Mouse (Mus musculus) thymus, adult 18-20 months (tissue): ENCODE results near the gene Stxbp4.
A peak's percentile ranks its signal among the peaks of the same experiment; 100 is the strongest.

ENCODE experiments used
- DNase-seq, 2 experiments: peaks; one replicate each; pipeline ENCODE4 v3.0.0; 2022; ENCODE audit warnings: mixed read lengths in 2 of 2

The Stxbp4 gene

GRCm38 (mm10) chr11:90637440-90638311 lies at the start of gene Stxbp4, which contains the start of gene Cox11:
Gene Stxbp4, minus strand, starts transcription at chr11:90638084.
Gene Cox11, plus strand, starts transcription at chr11:90638173.
- DNase-seq = peak; percentile 84 to 87

- no peak for DNase-seq
Measured at GRCm38 (mm10) chr11:90687040-90687439, 49.2 kb upstream of the Stxbp4 start.

- no peak for DNase-seq
Measured at GRCm38 (mm10) chr11:90686287-90687025, 48.6 kb upstream of the Stxbp4 start.

GRCm38 (mm10) chr11:90685196-90685595 lies 47.3 kb upstream of the Stxbp4 start:
- no peak for DNase-seq

- no peak for DNase-seq
Measured at GRCm38 (mm10) chr11:90684765-90685164, 46.9 kb upstream of the Stxbp4 start.

- no peak for DNase-seq
Measured at GRCm38 (mm10) chr11:90681171-90681570, 43.3 kb upstream of the Stxbp4 start.

- no peak for DNase-seq
Measured at GRCm38 (mm10) chr11:90678582-90678981, 40.7 kb upstream of the Stxbp4 start.

- DNase-seq = no peak
Measured at GRCm38 (mm10) chr11:90677771-90678288, 39.9 kb upstream of the Stxbp4 start.

GRCm38 (mm10) chr11:90677027-90677426 lies 39.1 kb upstream of the Stxbp4 start:
- no peak for DNase-seq

- DNase-seq = no peak
Measured at GRCm38 (mm10) chr11:90675479-90676110, 37.7 kb upstream of the Stxbp4 start.

- no peak for DNase-seq
Measured at GRCm38 (mm10) chr11:90667325-90667724, 29.4 kb upstream of the Stxbp4 start.

GRCm38 (mm10) chr11:90666916-90667315 lies 29.0 kb upstream of the Stxbp4 start:
- DNase-seq = no peak

GRCm38 (mm10) chr11:90666144-90666757 lies 28.4 kb upstream of the Stxbp4 start:
- DNase-seq = no peak

- no peak for DNase-seq
Measured at GRCm38 (mm10) chr11:90665161-90665560, 27.3 kb upstream of the Stxbp4 start.

- DNase-seq = no peak
Measured at GRCm38 (mm10) chr11:90664345-90664986, 26.6 kb upstream of the Stxbp4 start.

- no peak for DNase-seq
Measured at GRCm38 (mm10) chr11:90663618-90664297, 25.9 kb upstream of the Stxbp4 start.

GRCm38 (mm10) chr11:90663052-90663451 lies 25.2 kb upstream of the Stxbp4 start:
- DNase-seq = no peak

GRCm38 (mm10) chr11:90660662-90661061 lies 22.8 kb upstream of the Stxbp4 start:
- DNase-seq = no peak

- no peak for DNase-seq
Measured at GRCm38 (mm10) chr11:90657527-90657926, 19.6 kb upstream of the Stxbp4 start.

GRCm38 (mm10) chr11:90652603-90653002 lies 14.7 kb upstream of the Stxbp4 start:
- DNase-seq = no peak

GRCm38 (mm10) chr11:90650231-90650885 lies 12.5 kb upstream of the Stxbp4 start:
- DNase-seq = no peak
